Mouse (Mus musculus) CH12.LX (cell line): ENCODE results near the gene Mettl6. TPM values are rescaled to one million over a fixed set of nuclear protein-coding genes. Genes with fewer than 3 reads are reported as not detected.

Experiments used
- DNase-seq: peaks from one replicate; pipeline ENCODE4 v3.0.0-alpha.2; 2013; ENCODE audit errors: extremely low read depth
- H3K27ac ChIP-seq: 2 replicates; pipeline ENCODE4 v1.5.1; 2012; ENCODE audit warnings: low read depth, mild to moderate bottlenecking, control low read depth, moderate library complexity; ENCODE audit not compliant: insufficient read depth
- H3K27me3 ChIP-seq: replicated peaks from 2 replicates; pipeline ENCODE3; 2012; ENCODE audit warnings: inconsistent platforms
- H3K36me3 ChIP-seq, 2 experiments: replicated peaks in 1 of 2; 2 replicates each; pipeline versions ENCODE3 to v1.6.1; 2012; ENCODE audit warnings: inconsistent platforms in 1 of 2, low read length in 1 of 2, mild to moderate bottlenecking in 1 of 2, mixed read lengths in 1 of 2, moderate library complexity in 1 of 2; ENCODE audit not compliant: control insufficient read depth in 1 of 2, insufficient read depth in 1 of 2
- H3K4me1 ChIP-seq, 2 experiments: 2 replicates each; pipeline ENCODE4 v1.6.1; 2012; ENCODE audit warnings: inconsistent platforms in 1 of 2, moderate library complexity in 1 of 2; ENCODE audit not compliant: insufficient read depth in 2 of 2, control insufficient read depth in 1 of 2
- H3K4me2 ChIP-seq: 2 replicates; pipeline ENCODE4 v1.6.1; 2012; ENCODE audit warnings: low read depth, mild to moderate bottlenecking, control low read depth; ENCODE audit not compliant: poor library complexity, insufficient read depth, severe bottlenecking
- H3K4me3 ChIP-seq, 3 experiments: fragments of 150-350 bp in 1 of 3; sonication (generic) in 1 of 3; replicated peaks in 1 of 3; 2 replicates each; pipeline versions ENCODE3 to v1.5.1; 2011 to 2012; ENCODE audit warnings: low read depth in 2 of 3, low read length in 2 of 3, mild to moderate bottlenecking in 2 of 3, moderate library complexity in 2 of 3, control low read depth in 1 of 3, improper control_type of control experiment in 1 of 3, inconsistent platforms in 1 of 3, mixed read lengths in 1 of 3; ENCODE audit not compliant: poor library complexity in 1 of 3
- H3K79me2 ChIP-seq: replicated peaks from 2 replicates; pipeline ENCODE4 v1.6.1; 2012; ENCODE audit warnings: mild to moderate bottlenecking, moderate library complexity; ENCODE audit not compliant: control insufficient read depth, poor library complexity, insufficient read depth, severe bottlenecking; ENCODE audit errors: extremely low read depth
- H3K9ac ChIP-seq: 2 replicates; pipeline ENCODE4 v1.6.1; 2012; ENCODE audit warnings: low read depth, mild to moderate bottlenecking, control low read depth, moderate library complexity; ENCODE audit not compliant: insufficient read depth
- H3K9me3 ChIP-seq: replicated peaks from 2 replicates; pipeline ENCODE3; 2012; ENCODE audit warnings: low read length, inconsistent platforms, mixed read lengths
- BHLHE40 ChIP-seq: IDR thresholded peaks from 2 replicates; pipeline ENCODE4 v1.6.1; 2011; ENCODE audit warnings: mild to moderate bottlenecking, low read depth, low read length, improper control_type of control experiment
- CHD1 ChIP-seq: IDR thresholded peaks from 2 replicates; pipeline ENCODE4 v1.6.1; 2012; ENCODE audit warnings: low read depth, low read length, improper control_type of control experiment, inconsistent platforms
- E2F4 ChIP-seq: IDR thresholded peaks from 2 replicates; pipeline ENCODE4 v1.6.1; 2011; ENCODE audit warnings: low read depth, low read length, improper control_type of control experiment; ENCODE audit not compliant: insufficient replicate concordance
- EP300 ChIP-seq: IDR thresholded peaks from 2 replicates; pipeline ENCODE4 v1.6.1; 2011; ENCODE audit warnings: low read length, improper control_type of control experiment
- HCFC1 ChIP-seq: IDR thresholded peaks from 2 replicates; pipeline ENCODE4 v1.6.1; 2012; ENCODE audit warnings: low read depth, mild to moderate bottlenecking, inconsistent platforms, low read length, improper control_type of control experiment
- JUND ChIP-seq: conservative IDR thresholded peaks from 2 replicates; pipeline ENCODE4 v1.6.1; 2011; ENCODE audit warnings: low read depth, low read length, improper control_type of control experiment
- PAX5 ChIP-seq: IDR thresholded peaks from 2 replicates; pipeline ENCODE4 v1.6.1; 2012; ENCODE audit warnings: low read length, inconsistent platforms, mixed read lengths
- SIN3A ChIP-seq: IDR thresholded peaks from 2 replicates; pipeline ENCODE4 v1.6.1; 2012; ENCODE audit warnings: low read length, improper control_type of control experiment, inconsistent platforms
- dilution Hi-C: fragments of 300-500 bp; cut with MboI; formaldehyde crosslinking; loops from 2 replicates; pipeline ENCODE4 v1.14.3; 2020; ENCODE audit warnings: low sequenced_read_pairs; ENCODE audit not compliant: extremely low pct_unique_long_range_greater_than_20kb, extremely low pct_ligation_motif_present
- in situ Hi-C: fragments of 300-500 bp; cut with MboI; formaldehyde crosslinking; loops from 3 replicates; pipeline ENCODE4 v1.14.3; 2019; ENCODE audit warnings: low sequenced_read_pairs, low pct_ligation_motif_present, low pct_unique_long_range_greater_than_20kb, mixed read lengths
- polyA plus RNA-seq: library from polyadenylated mRNA; unstranded; fragments of >175 nt; gene quantifications from 2 replicates; pipeline ENCODE4 v1.2.1, GENCODE M21; 2012; ENCODE audit warnings: low read depth; ENCODE audit not compliant: insufficient read length
- total RNA-seq, 2 experiments: library from RNA; depleted of rRNA; stranded (reverse); fragments of 300-350 nt in 1 of 2; fragments of >200 nt in 1 of 2; gene quantifications; 2 replicates each; pipeline ENCODE4 v1.2.3; 2012 to 2014

The Mettl6 gene
- total and polyA plus RNA-seq, 3 experiments: 38.2 to 122 (median 69.8) TPM

GRCm38 (mm10) chr14:31494349-31494974 lies 378 bp downstream of the Mettl6 start, which contains the start of gene Eaf1:
Gene Eaf1 (plus strand): TSS chr14:31494399.
- H3K4me3 ChIP-seq: peak within 1 kb of the TSS; percentile 71 to 99 (median 82)
- peak within 1 kb of the TSS; percentile 68 for H3K4me2 ChIP-seq
- peaks cover 8 to 62% of the 10 kb centered on the region in 2 experiments for H3K4me1 ChIP-seq
- H3K27ac ChIP-seq: peak within 1 kb of the TSS; percentile 59
- TF ChIP-seq BHLHE40 (peak; percentile 54; the same call in 1 of the 2 replicates), PAX5 (no peak)
- peak within 1 kb of the TSS; percentile 92 for H3K9ac ChIP-seq
- H3K79me2 ChIP-seq: peaks cover 74% of the 10 kb centered on the region
- dilution Hi-C loops (no loop called here), in situ Hi-C loops (no loop called here)
- H3K36me3 ChIP-seq: peaks cover 31 to 53% of the 10 kb centered on the region in 2 experiments
- no peak for DNase-seq
- no peaks in the 10 kb centered on the region for H3K9me3 ChIP-seq
- no peaks in the 10 kb centered on the region for H3K27me3 ChIP-seq

GRCm38 (mm10) chr14:31493901-31494300 lies 939 bp downstream of the Mettl6 start:
- peak overlapping the region; percentile 71 to 99 (median 82) for H3K4me3 ChIP-seq
- in situ Hi-C loops (no loop called here), dilution Hi-C loops (no loop called here)
- no peak for TF ChIP-seq JUND
- TF ChIP-seq EP300: peak; percentile 35; the same call in 1 of the 2 replicates
- no peak for TF ChIP-seq SIN3A
- TF ChIP-seq E2F4: no peak
- H3K4me1 ChIP-seq: peaks cover 8 to 60% of the 10 kb centered on the region in 2 experiments
- DNase-seq: peak; percentile 69
- no peaks in the 10 kb centered on the region for H3K27me3 ChIP-seq
- peaks cover 73% of the 10 kb centered on the region for H3K79me2 ChIP-seq
- peak overlapping the region; percentile 68 for H3K4me2 ChIP-seq
- H3K9me3 ChIP-seq: no peaks in the 10 kb centered on the region
- H3K27ac ChIP-seq: peak overlapping the region; percentile 59
- peaks cover 36 to 57% of the 10 kb centered on the region in 2 experiments for H3K36me3 ChIP-seq
- peak overlapping the region; percentile 75 for H3K9ac ChIP-seq

- H3K27me3 ChIP-seq: no peaks in the 10 kb centered on the region
- peaks cover 17% of the 10 kb centered on the region for H3K79me2 ChIP-seq
- H3K9ac ChIP-seq: no peak overlapping the region
- no peaks in the 10 kb centered on the region for H3K9me3 ChIP-seq
- no peak for TF ChIP-seq HCFC1
- TF ChIP-seq CHD1: no peak
- H3K4me2 ChIP-seq: no peak overlapping the region
- DNase-seq: no peak
- H3K36me3 ChIP-seq: peaks cover 77 to 97% of the 10 kb centered on the region in 2 experiments
- no peak overlapping the region for H3K4me3 ChIP-seq
- no peak overlapping the region for H3K27ac ChIP-seq
- peaks cover 0 to 25% of the 10 kb centered on the region in 2 experiments; a peak in 2 of 4 replicates for H3K4me1 ChIP-seq
- dilution Hi-C loops (no loop called here), in situ Hi-C loops (no loop called here)
These were observed 6.8 kb downstream of the Mettl6 start for GRCm38 (mm10) chr14:31488055-31488454.
